Mouse (Mus musculus) limb, embryonic 14.5 days (tissue): Measurements from ENCODE around the gene Gm44805. TPM values are rescaled to one million over a fixed set of nuclear protein-coding genes. Genes with fewer than 3 reads are reported as not detected.
"Not testable (repeated sequence)": the region's sequence is repeated elsewhere in the genome, so short reads cannot be mapped to it uniquely, and the experiment has no call there.

Experiments
- ATAC-seq: fragments of 200-750 bp; cut with Nextera tagmentation; 2 replicates; pipeline ENCODE4 v1.8.0; 2017; ENCODE audit warnings: low read depth, moderate number of reproducible peaks, moderate TSS enrichment; ENCODE audit not compliant: low FRiP score
- DNase-seq: peaks from one replicate; pipeline ENCODE4 v3.0.0-alpha.2; 2015; ENCODE audit warnings: low spot score
- H3K27ac ChIP-seq: fragments of 300-500 bp; sonication (generic); replicated peaks from 2 replicates; pipeline ENCODE4 v1.5.1; 2014; ENCODE audit warnings: low read depth, mild to moderate bottlenecking, low read length, moderate library complexity, mixed read lengths
- H3K27me3 ChIP-seq: fragments of 300-500 bp; sonication (generic); 2 replicates; pipeline ENCODE4 v1.6.1; 2014; ENCODE audit warnings: low read length, mixed read lengths; ENCODE audit not compliant: control insufficient read depth, insufficient read depth
- H3K36me3 ChIP-seq: fragments of 300-500 bp; sonication (generic); 2 replicates; pipeline ENCODE4 v1.6.1; 2014; ENCODE audit warnings: mild to moderate bottlenecking, low read length, moderate library complexity, mixed read lengths; ENCODE audit not compliant: control insufficient read depth, insufficient read depth
- H3K4me1 ChIP-seq: fragments of 300-500 bp; sonication (generic); 2 replicates; pipeline ENCODE4 v1.6.1; 2014; ENCODE audit warnings: antibody characterized with exemption, low read length, mixed read lengths; ENCODE audit not compliant: control insufficient read depth, insufficient read depth
- H3K4me2 ChIP-seq: fragments of 300-500 bp; sonication (generic); replicated peaks from 2 replicates; pipeline ENCODE4 v1.6.1; 2014; ENCODE audit warnings: low read depth, mild to moderate bottlenecking, low read length, moderate library complexity; ENCODE audit not compliant: severe bottlenecking
- H3K4me3 ChIP-seq: fragments of 300-500 bp; sonication (generic); replicated peaks from 2 replicates; pipeline ENCODE4 v1.5.1; 2014; ENCODE audit warnings: low read length
- H3K9ac ChIP-seq: fragments of 300-500 bp; sonication (generic); 2 replicates; pipeline ENCODE4 v1.6.1; 2014; ENCODE audit warnings: mild to moderate bottlenecking, low read depth, low read length, moderate library complexity; ENCODE audit not compliant: severe bottlenecking
- H3K9me3 ChIP-seq: fragments of 300-500 bp; sonication (generic); 2 replicates; pipeline ENCODE4 v1.6.1; 2016; ENCODE audit warnings: low read length; ENCODE audit not compliant: control insufficient read depth
- POLR2A ChIP-seq: fragments of 200-500 bp; IDR thresholded peaks from 2 replicates; pipeline ENCODE4 v1.8.0; 2012; ENCODE audit warnings: inconsistent platforms, mild to moderate bottlenecking, moderate library complexity, borderline replicate concordance; ENCODE audit not compliant: insufficient read depth, insufficient read length; ENCODE audit errors: extremely low read depth
- WGBS: fragments of 180-500 bp; shearing (Covaris S2); extraction: QIAGEN DNeasy Blood & Tissue Kit; methylation state at CpG from one replicate; pipeline ENCODE4 v1.1.7; 2014; 5-methylcytosine and 5-hydroxymethylcytosine counted together
- polyA plus RNA-seq, 2 experiments: library from polyadenylated mRNA; depleted of rRNA in 1 of 2; stranded (reverse) in 1 of 2; unstranded in 1 of 2; fragments of >200 nt; fragmentation: Nextera tagmentation in 1 of 2; extraction: Ambion mirVana in 1 of 2; gene quantifications; 2 replicates each; pipeline versions ENCODE4 v1.2.1 to v1.2.3; 2012 to 2014

The Gm44805 gene
- polyA plus RNA-seq, 2 experiments, result not detected

DNA sequence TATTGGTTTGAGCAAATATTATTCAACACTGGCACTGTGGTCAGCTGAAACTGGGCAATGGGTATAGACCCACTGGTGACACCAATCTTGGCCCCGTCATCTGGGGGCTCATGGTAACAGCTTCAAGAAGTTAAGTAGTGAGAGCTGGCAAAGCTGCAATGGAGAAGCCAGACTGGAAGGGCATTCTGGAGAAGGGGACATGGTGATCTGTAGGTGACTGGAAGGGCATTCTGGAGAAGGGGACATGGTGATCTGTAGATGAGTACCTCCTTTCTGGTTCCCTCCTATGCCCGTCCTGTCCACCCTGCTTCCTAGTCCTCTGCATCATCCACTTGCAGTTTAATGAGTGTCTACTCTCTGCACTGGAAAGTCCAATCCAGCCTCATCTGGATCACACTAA is 7.4 kb upstream of the Gm44805 start:
- ATAC-seq, result no peak
- TF ChIP-seq POLR2A, result no peak
- no peaks in the 10 kb centered on the region; the same call in 1 of the 2 replicates for H3K4me1 ChIP-seq

DNA sequence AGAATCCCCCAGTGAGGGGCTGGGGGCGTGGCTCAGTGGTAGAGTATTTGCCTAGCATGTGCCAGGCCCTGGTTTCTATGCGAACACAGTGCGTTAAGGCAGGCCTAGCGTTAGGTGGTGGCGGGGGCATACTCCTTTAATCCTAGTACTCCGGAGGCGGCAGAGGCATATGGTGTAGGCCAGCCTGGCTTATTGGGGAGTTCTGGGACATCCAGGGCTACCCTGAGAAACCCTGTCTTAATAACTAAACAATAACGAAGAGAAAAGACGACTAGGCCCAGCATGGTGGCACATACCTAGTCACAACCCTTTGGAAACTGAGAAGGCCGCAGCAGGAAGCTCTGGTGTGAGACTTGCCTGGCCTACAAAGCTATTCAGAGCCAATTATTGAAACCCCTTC is 6.9 kb upstream of the Gm44805 start:
- no peak overlapping the region for H3K4me3 ChIP-seq
- no peak overlapping the region for H3K27ac ChIP-seq
- DNase-seq (no peak), ATAC-seq (no peak)
- H3K9me3 ChIP-seq, result no peaks in the 10 kb centered on the region
- no peaks in the 10 kb centered on the region for H3K4me1 ChIP-seq
- no peaks in the 10 kb centered on the region for H3K36me3 ChIP-seq
- TF ChIP-seq POLR2A, result no peak
- H3K4me2 ChIP-seq, result no peak overlapping the region
- no peak overlapping the region for H3K9ac ChIP-seq
- WGBS, result 91% methylated on average over 10 of the region's 10 CpGs
- H3K27me3 ChIP-seq, result no peaks in the 10 kb centered on the region

More for the DNA sequence above, 7.4 kb upstream of the Gm44805 start:
- no peaks in the 10 kb centered on the region for H3K27me3 ChIP-seq
- H3K4me3 ChIP-seq, result no peak overlapping the region
- no peak for DNase-seq
- H3K36me3 ChIP-seq, result no peaks in the 10 kb centered on the region
- no peak overlapping the region for H3K9ac ChIP-seq
- WGBS, result 100% methylated on average over 2 of the region's 2 CpGs
- H3K9me3 ChIP-seq, result no peaks in the 10 kb centered on the region
- H3K4me2 ChIP-seq, result no peak overlapping the region
- no peak overlapping the region for H3K27ac ChIP-seq

DNA sequence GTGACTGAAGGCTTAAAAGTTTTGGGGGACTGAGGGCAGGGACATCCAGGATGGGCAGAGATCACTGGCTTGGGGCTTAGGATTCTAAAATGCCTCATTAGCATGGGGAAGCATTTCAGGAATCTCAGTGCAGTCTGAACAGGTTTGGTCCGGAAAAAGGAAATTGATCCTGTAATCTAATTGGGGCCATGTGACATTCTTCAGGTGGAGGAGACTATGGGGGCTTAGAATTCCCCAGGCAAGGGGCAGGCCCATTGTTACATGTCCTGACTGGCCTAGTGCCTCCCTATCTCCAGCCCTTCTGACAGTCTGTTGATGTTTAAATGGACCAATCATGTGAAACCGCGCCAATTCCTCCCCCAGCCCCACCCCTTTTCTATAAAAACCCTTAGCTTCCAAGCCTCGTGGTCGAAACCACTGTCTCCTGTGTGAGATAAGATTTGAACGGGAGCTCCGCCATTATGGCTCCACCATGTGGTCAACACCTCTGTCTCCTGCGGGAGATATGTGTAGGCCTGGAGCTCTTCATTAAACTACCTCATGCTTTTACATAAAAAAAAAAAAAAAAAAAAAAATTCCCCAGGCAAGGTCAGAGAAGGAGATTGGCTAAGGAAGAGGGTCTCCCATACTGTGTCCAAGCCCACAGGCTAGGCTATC is 5.8 kb upstream of the Gm44805 start:
- H3K36me3 ChIP-seq, H3K9me3 ChIP-seq, H3K27me3 ChIP-seq, H3K4me3 ChIP-seq, H3K9ac ChIP-seq, H3K4me2 ChIP-seq, DNase-seq, H3K4me1 ChIP-seq, H3K27ac ChIP-seq, ATAC-seq: not testable (repeated sequence)
- WGBS, result 53% methylated on average over 6 of the region's 8 CpGs

DNA sequence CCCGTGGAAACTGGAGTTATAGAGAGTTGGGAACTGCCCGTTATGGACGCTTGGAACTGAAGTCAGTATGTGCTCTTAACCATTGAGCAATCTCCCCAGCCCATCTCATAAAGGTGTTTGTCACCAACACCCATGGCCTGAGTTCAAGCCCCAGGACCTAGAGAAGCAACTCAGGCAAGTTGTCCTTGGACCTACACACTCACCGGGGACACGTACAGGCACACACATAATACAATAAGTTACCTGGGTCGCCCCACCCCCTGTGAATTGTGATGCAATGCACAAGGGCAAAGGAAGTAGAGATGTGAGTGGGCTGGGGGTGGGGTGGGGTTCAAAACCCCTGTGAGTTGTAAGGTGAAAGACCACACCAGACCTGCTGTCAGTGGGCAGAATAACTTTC is 5.3 kb upstream of the Gm44805 start:
- Histone ChIP-seq H3K9me3 (no peaks in the 10 kb centered on the region), H3K4me2 (no peak overlapping the region), H3K27me3 (no peaks in the 10 kb centered on the region), H3K4me3 (no peak overlapping the region), H3K9ac (no peak overlapping the region), H3K4me1 (no peaks in the 10 kb centered on the region), H3K27ac (no peak overlapping the region), H3K36me3 (no peaks in the 10 kb centered on the region)
- WGBS, result 77% methylated on average over 6 of the region's 6 CpGs
- DNase-seq, result no peak
- ATAC-seq, result no peak
- TF ChIP-seq POLR2A, result no peak

DNA sequence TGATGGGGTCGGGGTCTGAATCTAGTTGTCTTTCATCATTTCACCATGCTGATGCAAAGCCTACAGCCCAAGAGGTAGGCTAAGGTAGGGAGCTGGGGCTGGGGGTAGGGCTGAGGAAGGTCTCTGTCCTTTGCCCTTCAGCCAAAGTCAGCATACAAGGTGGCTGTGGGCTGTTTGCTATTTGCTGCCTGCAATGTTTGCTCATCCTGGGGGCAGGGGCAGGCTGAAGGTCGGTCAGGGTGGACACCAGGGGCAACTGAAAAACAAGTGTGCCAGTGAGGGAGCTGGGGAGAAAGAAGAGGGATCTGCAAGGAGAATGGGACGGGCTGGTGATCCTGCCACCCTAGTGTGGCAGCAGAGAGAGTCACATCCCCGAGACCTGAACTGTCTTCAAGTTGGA is 4.2 kb upstream of the Gm44805 start:
- WGBS, result 61% methylated on average over 4 of the region's 4 CpGs
- DNase-seq (no peak), ATAC-seq (no peak)
- Histone ChIP-seq H3K9me3 (no peaks in the 10 kb centered on the region), H3K4me1 (no peaks in the 10 kb centered on the region), H3K4me2 (no peak overlapping the region), H3K27ac (no peak overlapping the region), H3K9ac (no peak overlapping the region), H3K27me3 (no peaks in the 10 kb centered on the region), H3K4me3 (no peak overlapping the region), H3K36me3 (no peaks in the 10 kb centered on the region)
- no peak for TF ChIP-seq POLR2A

DNA sequence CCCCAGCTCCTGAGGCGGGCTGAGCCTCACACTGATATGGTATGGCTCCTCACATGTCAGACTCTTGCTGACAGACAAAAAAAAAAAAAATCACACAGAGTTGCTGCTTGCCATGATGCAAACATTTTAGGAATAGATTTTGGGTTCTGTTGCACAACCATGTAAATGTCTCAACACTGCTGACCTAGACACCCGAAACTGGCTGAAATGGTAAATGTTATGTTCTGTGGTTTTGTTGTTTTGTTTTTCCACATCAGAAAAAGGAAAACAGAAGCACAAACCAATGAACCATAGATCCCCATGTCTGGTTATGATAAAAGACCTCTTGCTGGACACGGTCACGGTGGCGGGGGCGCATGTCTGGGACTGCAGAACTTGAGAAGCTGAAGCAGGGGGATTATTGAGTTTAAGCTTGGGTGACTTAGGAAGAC is 2.6 kb upstream of the Gm44805 start:
- WGBS, result 77% methylated on average over 6 of the region's 6 CpGs
- no peak overlapping the region for H3K4me3 ChIP-seq
- H3K27ac ChIP-seq, result no peak overlapping the region
- no peaks in the 10 kb centered on the region for H3K27me3 ChIP-seq
- no peaks in the 10 kb centered on the region for H3K9me3 ChIP-seq
- no peaks in the 10 kb centered on the region for H3K36me3 ChIP-seq
- ATAC-seq (no peak), DNase-seq (no peak)
- H3K4me1 ChIP-seq, result no peaks in the 10 kb centered on the region
- no peak overlapping the region for H3K4me2 ChIP-seq
- TF ChIP-seq POLR2A, result no peak
- H3K9ac ChIP-seq, result no peak overlapping the region
